Mouse (Mus musculus) kidney, postnatal 0 days (tissue): ENCODE measurements around the gene Rpl5. TPM values are rescaled to one million over a fixed set of nuclear protein-coding genes. Genes with fewer than 3 reads are reported as not detected.

Source experiments
- ATAC-seq: fragments of 200-750 bp; cut with Nextera tagmentation; replicated peaks from 2 replicates; pipeline ENCODE4 v1.8.0; 2017; ENCODE audit warnings: low read depth, moderate number of reproducible peaks, moderate TSS enrichment, moderate library complexity; ENCODE audit not compliant: low FRiP score
- DNase-seq: peaks from one replicate; pipeline ENCODE4 v3.0.0-alpha.2; 2016; ENCODE audit warnings: low spot score
- H3K27ac ChIP-seq: fragments of 300-500 bp; sonication (generic); 2 replicates; pipeline ENCODE4 v1.5.1; 2014; ENCODE audit warnings: mild to moderate bottlenecking
- H3K27me3 ChIP-seq: fragments of 300-500 bp; sonication (generic); 2 replicates; pipeline ENCODE4 v1.6.1; 2014; ENCODE audit warnings: low read length, mixed read lengths; ENCODE audit not compliant: insufficient read depth
- H3K36me3 ChIP-seq: fragments of 300-500 bp; sonication (generic); 2 replicates; pipeline ENCODE4 v1.6.1; 2014; ENCODE audit warnings: low read length, mixed read lengths; ENCODE audit not compliant: insufficient read depth
- H3K4me1 ChIP-seq: fragments of 300-500 bp; sonication (generic); replicated peaks from 2 replicates; pipeline ENCODE4 v1.6.1; 2014; ENCODE audit warnings: antibody characterized with exemption, low read length, mixed read lengths; ENCODE audit not compliant: insufficient read depth
- H3K4me2 ChIP-seq: fragments of 300-500 bp; sonication (generic); 2 replicates; pipeline ENCODE4 v1.6.1; 2014; ENCODE audit warnings: mild to moderate bottlenecking, low read length, moderate library complexity, mixed read lengths
- H3K4me3 ChIP-seq: fragments of 300-500 bp; sonication (generic); replicated peaks from 2 replicates; pipeline ENCODE4 v1.5.1; 2014; ENCODE audit warnings: low read depth, low read length
- H3K9ac ChIP-seq: fragments of 300-500 bp; sonication (generic); 2 replicates; pipeline ENCODE4 v1.6.1; 2014; ENCODE audit warnings: low read depth, low read length
- H3K9me3 ChIP-seq: fragments of 300-500 bp; sonication (generic); replicated peaks from 2 replicates; pipeline ENCODE4 v1.6.1; 2016; ENCODE audit warnings: low read length, inconsistent platforms, mixed read lengths
- CTCF ChIP-seq: IDR thresholded peaks from 2 replicates; pipeline ENCODE4 v1.5.1; 2016; ENCODE audit warnings: antibody characterized with exemption, low read depth, mild to moderate bottlenecking, moderate library complexity
- WGBS: fragments of 180-500 bp; shearing (Covaris S2); extraction: QIAGEN DNeasy Blood & Tissue Kit; methylation state at CpG from one replicate; pipeline ENCODE4 v1.1.7; 2014; 5-methylcytosine and 5-hydroxymethylcytosine counted together
- polyA plus RNA-seq: library from polyadenylated mRNA; unstranded; fragments of >200 nt; fragmentation: Nextera tagmentation; extraction: Ambion mirVana; gene quantifications from 2 replicates; pipeline ENCODE4 v1.2.1, GENCODE M21; 2015

The Rpl5 gene
- polyA plus RNA-seq, 1 experiment from 2014 or later: 66.8 TPM

DNA sequence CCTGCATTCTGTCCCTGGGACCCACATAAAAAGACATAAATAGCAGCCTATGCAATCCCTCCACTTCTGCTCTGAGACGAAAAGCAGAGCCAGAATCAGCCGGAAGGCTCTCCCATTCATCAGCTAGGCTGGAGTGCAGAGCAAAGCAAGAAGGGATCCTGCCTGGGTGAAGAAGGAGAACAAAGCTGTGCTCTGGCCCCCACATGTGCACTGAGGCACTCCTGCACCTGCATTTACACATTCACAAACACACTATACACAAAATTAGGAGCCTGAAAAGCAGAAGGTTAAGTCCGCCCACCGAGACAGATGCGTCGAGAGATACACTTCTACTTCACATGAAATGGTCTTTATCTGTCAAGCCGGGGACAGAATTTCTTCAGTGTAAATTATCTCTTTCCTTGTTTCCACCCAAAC lies 26.4 kb upstream of the Rpl5 start:
- no peaks in the 10 kb centered on the region for H3K36me3 ChIP-seq
- no peak overlapping the region for H3K4me3 ChIP-seq
- no peak for DNase-seq
- ATAC-seq: no peak
- TF ChIP-seq CTCF: no peak
- no peaks in the 10 kb centered on the region for H3K4me1 ChIP-seq
- no peak overlapping the region for H3K9ac ChIP-seq
- H3K4me2 ChIP-seq: no peak overlapping the region
- no peaks in the 10 kb centered on the region for H3K27me3 ChIP-seq
- no peak overlapping the region; the same call in 1 of the 2 replicates for H3K27ac ChIP-seq
- no peaks in the 10 kb centered on the region for H3K9me3 ChIP-seq
- 74% methylated on average over 7 of the region's 7 CpGs for WGBS

DNA sequence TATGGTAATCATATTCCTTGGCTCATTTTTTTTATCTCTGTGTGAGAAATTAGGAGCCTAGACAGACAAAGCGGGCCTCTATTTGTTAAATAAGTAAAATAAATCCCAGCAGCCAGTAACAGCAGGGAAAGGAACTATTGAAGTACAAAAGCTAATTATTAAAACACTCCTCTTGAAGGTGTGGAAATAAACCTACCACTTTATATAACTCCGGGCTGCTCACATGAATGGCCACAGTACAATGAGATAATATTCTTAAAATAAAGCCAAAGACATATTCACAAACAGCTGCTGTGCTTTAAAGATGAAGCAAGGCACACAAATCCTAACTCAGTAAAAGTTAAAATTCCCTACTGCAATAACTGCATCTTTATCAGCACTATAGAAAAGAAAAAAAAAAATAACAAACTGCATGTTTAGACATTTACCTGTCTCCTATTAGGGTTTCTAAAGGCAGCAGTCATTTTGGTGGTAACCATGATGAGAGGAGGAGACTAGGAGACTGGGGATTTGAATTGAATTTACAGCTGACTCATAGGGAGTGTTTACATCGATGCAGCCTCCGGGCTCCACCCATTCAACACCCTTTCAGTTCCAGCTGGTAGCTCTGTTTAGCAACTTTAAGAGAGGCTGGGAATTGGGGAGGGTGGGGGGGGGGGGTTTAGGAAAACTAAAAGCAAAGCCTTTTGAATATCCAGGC lies 25.6 kb upstream of the Rpl5 start, which contains the start of gene Evi5:
Gene Evi5, minus strand, starts transcription at position 547 of the 700 bp plus-strand sequence.
- Histone ChIP-seq H3K9me3 (no peaks in the 10 kb centered on the region), H3K4me3 (no peak within 1 kb of the TSS), H3K4me1 (no peaks in the 10 kb centered on the region), H3K27ac (peak within 1 kb of the TSS; percentile 31), H3K9ac (no peak within 1 kb of the TSS), H3K36me3 (no peaks in the 10 kb centered on the region), H3K27me3 (no peaks in the 10 kb centered on the region), H3K4me2 (no peak within 1 kb of the TSS)
- DNase-seq (no peak), ATAC-seq (no peak; the same call in 1 of the 2 replicates)
- 37% methylated on average over 4 of the region's 4 CpGs for WGBS
- no peak for TF ChIP-seq CTCF

DNA sequence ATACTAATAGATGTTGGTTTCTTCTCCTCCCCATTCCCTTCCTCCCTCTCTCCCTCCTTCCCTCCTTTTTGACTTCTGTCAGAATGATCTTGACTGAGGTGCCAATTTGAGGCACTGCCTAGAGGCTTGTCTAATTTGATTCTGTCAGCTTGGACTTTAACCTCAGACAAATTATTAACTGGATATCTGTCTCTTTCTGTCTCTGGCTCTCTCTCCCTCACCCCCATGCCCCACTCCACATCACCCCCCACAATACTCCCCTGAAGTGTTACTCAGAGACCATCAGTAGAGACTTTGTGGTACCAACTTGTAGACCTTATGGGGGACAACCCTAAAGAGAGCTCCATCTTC lies 25.1 kb upstream of the Rpl5 start:
- peak overlapping the region; percentile 31; the same call in 1 of the 2 replicates for H3K27ac ChIP-seq
- H3K4me3 ChIP-seq: no peak overlapping the region
- H3K36me3 ChIP-seq: no peaks in the 10 kb centered on the region
- H3K4me2 ChIP-seq: no peak overlapping the region
- peak; percentile 33; the same call in 1 of the 2 replicates for ATAC-seq
- TF ChIP-seq CTCF: no peak
- H3K9ac ChIP-seq: no peak overlapping the region
- no peak for DNase-seq
- H3K4me1 ChIP-seq: no peaks in the 10 kb centered on the region
- H3K9me3 ChIP-seq: no peaks in the 10 kb centered on the region
- no peaks in the 10 kb centered on the region for H3K27me3 ChIP-seq

DNA sequence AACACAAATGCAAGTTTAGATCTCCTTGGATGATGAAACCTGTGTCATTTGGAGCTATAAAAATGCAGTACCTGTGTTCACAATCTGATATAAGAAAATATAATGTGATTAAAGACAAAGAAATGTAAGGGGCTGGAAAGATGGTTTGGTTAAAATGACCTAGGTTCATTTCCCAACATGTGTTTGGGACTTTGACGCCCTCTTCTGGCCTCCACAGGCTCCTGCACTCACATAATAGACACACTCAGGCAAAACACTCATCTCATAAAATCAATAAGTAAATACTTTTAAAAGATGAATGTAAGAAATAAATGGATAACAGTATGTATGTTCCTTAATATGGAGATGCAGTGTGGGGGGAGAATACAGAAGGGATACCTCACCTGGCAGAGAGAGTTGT lies 23.2 kb upstream of the Rpl5 start:
- no peak for DNase-seq
- TF ChIP-seq CTCF: no peak
- WGBS: 82% methylated on average over 1 of the region's 1 CpGs
- Histone ChIP-seq H3K9ac (no peak overlapping the region), H3K4me2 (no peak overlapping the region), H3K36me3 (no peaks in the 10 kb centered on the region), H3K27me3 (no peaks in the 10 kb centered on the region), H3K27ac (no peak overlapping the region), H3K9me3 (no peaks in the 10 kb centered on the region), H3K4me1 (no peaks in the 10 kb centered on the region), H3K4me3 (no peak overlapping the region)
- no peak for ATAC-seq

DNA sequence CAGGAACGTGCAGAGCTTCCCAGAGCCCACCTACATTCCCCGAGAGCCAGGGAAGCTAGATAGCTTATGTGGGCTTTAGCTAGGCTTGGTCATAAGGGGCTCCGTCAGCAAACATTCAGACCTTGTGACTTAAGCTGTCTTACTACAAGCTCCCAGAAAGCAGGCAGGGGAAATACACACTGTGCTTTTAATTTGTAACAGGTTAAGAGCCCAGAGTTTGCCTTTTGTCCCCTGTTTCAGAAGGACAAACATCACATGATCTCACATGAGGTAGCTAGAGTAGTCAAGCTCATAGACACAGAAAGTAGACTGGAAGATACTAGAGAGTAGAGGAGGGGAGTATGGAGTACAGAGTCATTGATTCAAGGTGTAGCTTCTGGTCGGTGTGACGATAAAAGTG lies 19.6 kb upstream of the Rpl5 start:
- no peak for TF ChIP-seq CTCF
- Histone ChIP-seq H3K4me3 (no peak overlapping the region), H3K9me3 (no peaks in the 10 kb centered on the region), H3K9ac (no peak overlapping the region), H3K4me2 (no peak overlapping the region), H3K36me3 (no peaks in the 10 kb centered on the region), H3K27ac (peak overlapping the region; percentile 48; the same call in 1 of the 2 replicates), H3K27me3 (no peaks in the 10 kb centered on the region), H3K4me1 (no peaks in the 10 kb centered on the region)
- DNase-seq (peak; percentile 32), ATAC-seq (peak; percentile 93)
- 72% methylated on average over 5 of the region's 5 CpGs for WGBS

DNA sequence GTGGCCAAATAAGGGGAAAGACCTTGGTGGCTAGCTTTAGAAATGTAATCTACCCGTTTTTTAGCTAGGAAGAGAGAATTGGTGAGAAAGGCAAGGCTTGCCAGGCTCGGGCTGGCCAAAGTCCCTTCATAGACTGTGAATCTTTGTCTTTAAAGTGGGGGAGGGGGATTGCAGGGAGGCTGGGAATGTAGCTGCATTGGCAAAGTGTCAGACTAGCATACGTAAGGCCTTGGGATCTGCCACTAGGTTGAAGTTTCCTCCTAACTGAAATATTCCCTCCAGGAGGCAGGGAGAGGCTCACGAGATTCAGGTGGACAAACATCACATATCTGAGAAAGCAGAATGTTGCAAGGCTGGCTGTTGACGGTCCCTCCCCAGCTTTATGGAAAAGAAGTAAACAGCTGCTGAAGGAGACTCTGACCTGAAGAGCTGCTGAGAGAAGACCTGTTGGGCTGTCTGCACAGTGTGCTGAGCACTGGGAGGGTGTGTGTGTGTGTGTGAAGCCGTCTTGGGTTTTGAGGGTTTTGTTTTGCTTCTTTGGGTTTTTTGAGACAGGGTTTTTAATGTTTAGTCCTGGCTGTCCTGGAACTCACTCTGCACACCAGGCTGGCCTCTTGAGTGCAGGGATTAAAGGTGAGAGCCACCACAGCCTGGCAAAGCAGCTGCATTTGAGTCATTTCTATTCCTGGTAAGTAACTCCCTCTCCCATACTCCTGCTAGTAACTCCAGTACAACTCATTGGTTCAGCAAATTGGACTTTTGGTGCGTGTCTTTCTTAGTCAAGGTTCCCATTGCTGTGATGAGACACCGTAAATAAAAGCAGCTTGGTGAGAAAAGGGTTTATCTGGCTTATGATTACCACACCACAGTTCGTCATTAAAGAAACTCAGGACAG lies 10.1 kb upstream of the Rpl5 start:
- Histone ChIP-seq H3K36me3 (no peaks in the 10 kb centered on the region), H3K4me3 (no peak overlapping the region), H3K4me2 (no peak overlapping the region), H3K27me3 (no peaks in the 10 kb centered on the region), H3K4me1 (no peaks in the 10 kb centered on the region), H3K9me3 (no peaks in the 10 kb centered on the region), H3K27ac (peak overlapping the region; percentile 75), H3K9ac (no peak overlapping the region)
- WGBS: 48% methylated on average over 9 of the region's 9 CpGs
- DNase-seq (peak; percentile 32), ATAC-seq (peak; percentile 89)
- no peak for TF ChIP-seq CTCF
